Mouse (Mus musculus) right cerebral cortex, postnatal 25 days (tissue): ENCODE measurements around the gene Lrrc38.

Source experiments
- DNase-seq: peaks from one replicate; pipeline ENCODE4 v3.0.0; 2022

Gene Lrrc38

DNA sequence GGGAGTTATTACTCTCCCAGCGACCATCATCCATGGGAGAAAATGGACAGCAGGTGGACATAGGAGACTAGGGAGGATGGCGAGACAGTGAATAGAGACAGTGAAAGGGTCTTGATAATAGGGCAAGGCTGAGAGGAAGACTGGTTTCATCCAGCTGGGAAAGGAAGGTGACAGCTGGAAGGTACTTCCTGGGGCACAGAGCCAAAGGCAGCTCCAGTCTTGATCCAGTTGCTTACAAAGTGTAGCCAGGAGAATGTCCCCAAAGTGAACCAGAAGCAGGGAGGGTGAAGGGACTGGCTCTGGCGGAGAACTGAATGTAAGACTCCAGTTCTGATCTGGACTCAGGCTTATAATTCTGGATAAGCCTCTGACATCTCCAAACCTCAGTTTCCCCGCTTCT, 2.7 kb downstream of the Lrrc38 start:
- no peak for DNase-seq

DNA sequence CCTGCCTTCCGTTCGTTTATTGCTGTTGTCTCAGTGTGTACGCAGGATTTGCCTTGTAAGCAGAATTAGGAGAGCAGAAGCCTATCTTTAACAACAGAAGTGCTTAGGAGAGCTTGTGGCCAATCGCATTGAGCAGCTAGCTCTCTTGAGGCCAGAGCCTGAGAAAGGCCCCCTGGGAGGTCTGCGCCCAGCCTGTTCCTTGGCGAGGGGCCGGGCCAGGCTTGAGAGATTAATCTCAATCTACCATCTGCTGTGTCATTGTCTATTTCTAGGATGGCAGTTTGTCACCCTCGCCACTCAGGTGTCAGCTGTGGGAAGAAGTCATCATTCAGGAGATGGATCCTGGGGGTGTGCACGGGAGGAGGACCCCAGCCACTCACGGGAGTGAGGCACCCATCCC, 12.0 kb downstream of the Lrrc38 start:
- DNase-seq = no peak

DNA sequence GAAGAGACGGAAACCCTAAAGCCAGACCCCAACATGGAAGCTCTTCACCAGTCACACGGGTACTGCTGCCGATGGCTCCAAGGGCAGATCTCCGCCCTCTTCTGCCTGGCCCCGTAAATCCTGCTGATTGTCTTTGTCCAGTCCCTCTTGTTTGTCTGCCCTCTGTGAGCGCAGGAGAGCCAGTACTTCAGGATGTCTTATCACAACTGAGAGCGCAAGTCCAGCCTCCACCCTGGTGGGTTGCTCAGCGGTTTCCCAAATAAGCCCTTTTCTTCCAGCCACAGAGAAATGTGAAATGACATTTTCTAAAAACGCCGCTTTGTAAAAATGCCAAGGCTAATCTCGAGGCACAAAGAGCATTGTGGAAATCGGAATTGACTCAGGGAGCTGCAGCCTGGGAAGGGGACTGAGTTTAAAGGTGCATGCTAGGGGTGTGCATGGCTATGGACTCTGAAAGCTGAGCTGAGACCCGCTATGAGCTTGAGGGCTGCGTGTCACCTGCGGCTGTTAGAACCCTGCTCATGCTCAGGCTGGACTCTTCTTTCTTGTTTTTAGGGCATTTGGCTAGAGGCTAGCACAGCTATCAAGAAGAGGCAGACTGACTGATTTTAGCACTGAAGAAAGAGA, 17.0 kb downstream of the Lrrc38 start:
- DNase-seq = no peak

DNA sequence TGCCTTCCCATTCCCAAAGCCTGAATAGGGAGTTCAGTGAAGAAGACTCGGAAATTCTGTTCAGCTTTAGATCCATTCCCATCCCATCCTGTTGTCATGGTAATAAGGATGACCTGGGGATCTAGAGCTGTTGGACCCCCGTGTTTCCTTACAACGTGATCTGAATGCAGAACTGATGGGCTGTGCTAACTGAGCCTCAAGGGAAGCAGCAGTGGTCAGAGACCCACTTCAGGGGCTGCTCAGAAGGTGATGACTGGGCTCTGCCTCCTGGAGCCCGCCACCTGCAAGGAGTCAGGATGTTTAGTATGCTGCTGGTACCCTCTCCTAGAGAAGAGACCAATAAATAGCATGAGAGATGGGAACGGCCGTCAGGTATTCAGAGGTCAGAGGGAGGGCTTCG, 29.9 kb downstream of the Lrrc38 start:
- DNase-seq = no peak

DNA sequence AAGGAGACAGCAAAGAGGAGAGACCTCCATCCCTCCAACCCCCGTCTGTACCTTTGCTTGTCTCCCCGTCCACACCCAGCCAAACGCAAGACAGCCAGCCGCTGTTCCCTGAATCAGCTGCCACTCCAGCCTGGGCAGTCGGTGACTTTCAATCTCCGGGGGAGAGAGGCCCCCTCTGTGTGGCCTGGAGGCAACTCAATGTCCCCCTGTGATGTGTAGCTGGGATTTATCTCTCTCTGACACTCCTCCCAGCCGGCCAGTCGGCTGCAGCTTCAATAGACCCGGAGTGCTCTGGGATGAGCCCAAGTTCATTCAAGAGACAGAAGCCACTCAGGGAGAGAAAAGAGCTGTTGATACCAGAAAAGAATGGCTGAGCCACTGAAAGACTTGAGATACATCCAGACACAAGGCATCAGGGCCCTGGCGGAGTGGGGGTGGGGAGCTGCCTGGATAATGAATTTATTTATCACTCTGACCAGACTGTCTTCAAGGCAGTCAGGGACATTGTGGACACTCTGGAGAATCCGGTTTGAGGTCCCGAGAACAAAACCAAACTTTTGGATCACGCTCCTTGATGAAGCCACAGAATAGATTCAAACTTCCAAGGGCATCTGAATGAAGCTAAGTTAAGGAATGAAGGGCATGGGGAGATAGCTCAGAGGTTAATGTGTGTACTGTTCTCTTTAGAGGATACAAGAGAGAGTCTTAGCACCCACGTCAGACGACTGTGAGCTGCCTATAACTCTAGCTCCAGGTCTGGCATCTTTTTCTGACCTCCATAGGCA, 30.6 kb downstream of the Lrrc38 start:
- no peak for DNase-seq

DNA sequence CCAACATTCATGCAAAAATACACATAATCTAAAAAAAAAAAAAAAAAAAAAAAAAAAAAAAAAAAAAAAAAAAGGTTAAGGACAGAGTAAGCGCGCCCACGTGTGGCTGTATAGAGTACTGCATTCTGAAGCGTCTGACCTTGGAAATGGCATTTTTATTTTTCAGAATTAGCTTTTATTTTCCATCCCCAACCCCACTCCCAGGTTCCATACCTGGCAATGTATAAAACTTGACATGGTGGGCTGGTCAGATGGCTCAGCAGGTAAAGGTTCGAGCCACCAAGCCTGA, 31.1 kb downstream of the Lrrc38 start:
- DNase-seq = no peak

DNA sequence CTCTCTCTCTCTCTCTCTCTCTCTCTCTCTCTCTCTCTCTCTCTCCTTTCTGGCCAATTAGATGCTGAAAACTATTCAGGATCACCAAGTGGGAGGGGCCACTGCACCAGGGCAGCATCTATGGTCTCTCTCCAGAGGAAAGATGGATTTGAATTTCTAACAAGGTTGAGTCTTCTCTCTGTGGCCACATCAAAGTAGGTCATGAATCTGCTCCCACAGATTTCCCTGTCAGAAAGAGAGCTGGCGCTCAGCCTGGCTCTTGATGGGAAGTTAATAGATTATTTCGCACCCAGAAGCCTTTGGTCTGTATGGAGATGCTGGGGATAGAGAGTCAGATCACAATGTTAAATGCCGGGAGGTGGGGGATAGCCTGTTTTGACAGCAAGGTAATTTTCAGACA, 32.6 kb downstream of the Lrrc38 start:
- no peak for DNase-seq

DNA sequence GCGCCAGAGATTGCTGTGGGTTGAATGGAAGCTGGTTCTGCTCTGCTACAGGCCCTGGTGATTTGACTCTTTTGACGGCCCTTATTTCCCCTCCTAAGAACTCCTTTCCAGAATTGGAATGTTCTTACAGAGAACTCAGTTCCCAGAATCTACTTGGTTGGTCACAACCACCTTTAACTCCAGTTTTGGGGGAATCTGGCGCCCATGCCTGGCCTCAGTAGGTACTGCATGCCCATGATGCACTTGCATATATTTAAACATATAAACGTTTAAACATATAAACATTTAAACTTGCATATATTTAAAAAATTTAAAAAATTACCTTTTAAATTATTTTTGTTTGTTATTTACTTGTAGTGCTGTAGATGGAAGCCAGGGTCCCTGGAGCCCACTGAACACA, 34.1 kb downstream of the Lrrc38 start:
- no peak for DNase-seq

DNA sequence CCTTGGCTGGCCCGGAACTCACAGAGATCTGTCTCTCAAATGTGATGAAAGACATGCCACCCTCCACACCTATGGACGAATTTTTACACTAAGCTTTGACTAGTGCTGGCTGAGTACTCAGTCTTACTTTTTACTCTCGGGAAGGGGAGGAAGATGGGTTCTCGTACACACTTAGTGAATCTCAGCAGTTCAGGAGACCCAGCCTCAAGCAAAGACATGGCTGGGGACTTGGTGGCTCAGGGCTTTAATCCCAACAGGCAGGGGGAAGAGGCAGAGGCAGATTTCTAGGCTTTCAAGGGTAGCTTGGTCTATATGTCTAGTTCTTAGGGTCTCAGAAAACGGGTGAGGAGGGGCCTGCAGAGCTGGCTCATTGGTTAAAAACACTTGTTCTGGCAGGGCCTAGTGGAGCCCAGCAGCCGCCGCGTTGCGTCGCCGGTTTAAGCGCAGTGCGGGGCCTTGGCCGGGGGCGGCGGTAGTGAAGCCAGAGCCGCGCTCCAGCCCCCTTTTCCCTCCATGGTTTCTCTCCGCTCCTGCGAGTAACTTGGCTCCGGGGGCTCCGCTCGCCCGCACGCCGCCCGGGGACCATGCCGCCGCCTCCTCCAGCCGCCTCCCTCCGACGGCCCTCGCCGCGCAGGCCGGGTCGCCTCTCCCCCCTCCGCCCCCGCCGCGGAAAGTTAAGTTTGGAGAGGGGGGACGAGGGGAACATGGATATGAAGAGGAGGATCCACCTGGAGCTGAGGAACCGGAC, 39.6 kb downstream of the Lrrc38 start:
- peak; percentile 31 for DNase-seq

DNA sequence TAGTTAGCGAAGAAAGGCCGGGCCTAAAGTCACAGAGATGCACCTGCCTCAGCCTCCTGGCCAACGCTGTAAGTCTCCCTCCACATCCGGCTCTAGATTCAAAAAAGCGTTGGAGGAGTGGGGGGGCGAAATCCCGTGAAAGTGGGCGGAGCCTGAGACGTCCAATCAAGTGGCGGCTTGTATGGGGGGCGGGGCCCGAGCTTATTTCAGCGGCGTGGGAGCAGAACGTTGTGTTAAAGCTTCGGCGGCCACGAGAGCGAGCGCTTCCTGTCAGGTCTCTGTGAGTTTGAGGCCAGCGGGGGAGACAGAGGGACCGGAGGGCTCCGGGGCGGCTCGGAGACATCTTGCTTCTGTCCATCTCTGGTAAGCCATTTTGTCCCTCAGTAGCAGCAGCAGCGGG, 44.6 kb downstream of the Lrrc38 start, which contains the start of gene Pramel1:
Gene Pramel1, plus strand, starts transcription at position 248 of the 400 bp plus-strand sequence.
- DNase-seq = no peak

DNA sequence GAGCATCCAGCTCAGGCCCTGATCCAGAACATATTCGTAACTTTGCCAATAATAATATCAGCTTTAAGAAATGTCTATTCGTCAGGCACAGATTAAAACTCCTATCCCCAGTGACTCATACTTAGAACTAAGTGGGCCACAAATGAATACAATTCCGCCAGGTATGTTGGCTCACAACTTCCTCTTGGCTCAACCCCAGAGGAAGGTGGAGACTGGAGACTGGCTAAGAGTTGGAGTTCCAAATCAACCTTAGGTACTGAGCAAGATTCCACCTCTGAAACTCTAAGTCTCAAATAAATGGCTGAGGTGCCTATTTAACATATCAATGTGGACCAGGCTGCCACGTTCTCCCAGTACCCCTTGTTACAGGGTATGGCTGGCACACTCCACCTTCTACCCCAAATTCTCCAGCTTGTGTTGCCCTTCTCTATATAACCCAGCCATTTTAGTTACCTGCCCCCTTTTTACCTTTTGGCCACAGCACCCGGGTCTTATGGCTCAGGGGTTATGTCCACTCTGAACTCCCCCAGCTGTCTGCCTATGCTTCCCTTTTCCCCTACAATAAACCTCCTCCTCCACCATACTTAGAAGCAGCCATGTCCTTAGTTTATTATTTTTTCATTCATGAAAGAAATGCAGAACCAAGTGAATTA, 62.1 kb downstream of the Lrrc38 start:
- no peak for DNase-seq

DNA sequence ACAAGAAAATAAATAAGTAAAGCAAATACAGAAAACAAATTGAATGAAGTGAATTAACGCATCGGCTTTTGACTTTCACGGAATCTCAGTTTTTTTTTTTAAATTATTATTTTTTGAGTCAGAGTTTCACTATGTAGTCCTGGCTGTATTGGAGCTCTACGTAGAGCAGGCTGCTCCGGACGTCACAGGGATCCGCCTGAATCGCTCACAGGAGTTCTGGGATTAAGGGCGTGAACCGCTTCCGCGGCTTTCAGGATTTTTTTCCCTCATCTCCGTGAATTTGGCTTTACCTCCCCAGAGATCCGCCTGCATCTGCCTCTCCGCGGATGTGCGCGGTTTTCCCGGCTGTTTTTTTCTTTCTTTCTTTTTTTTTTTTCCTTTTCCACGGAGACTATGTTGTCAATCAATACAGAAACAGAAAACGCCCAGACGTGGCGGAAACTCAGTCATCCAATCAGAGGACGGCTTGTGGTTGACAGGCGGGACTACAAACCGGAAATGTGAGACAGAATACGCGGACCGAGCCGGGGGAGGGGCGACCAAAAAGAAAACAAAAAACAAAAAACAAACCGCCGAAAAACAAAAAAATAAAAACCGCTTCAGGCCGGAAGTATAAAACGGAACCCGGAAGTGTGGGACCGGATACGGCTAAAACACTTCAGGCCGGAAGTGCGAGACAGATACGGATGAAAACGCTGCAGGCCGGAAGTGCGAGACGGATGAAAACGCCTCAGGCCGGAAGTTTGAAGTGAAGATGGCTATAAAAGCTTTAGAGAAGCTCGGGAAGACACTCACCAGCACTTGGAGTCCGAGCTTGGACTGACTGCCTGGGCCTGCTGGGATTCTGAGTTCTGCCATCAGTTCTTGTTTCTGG, 62.9 kb downstream of the Lrrc38 start, which contains the start of gene Pramef8:
Gene Pramef8, plus strand, starts transcription at position 208 of the 874 bp plus-strand sequence.
- DNase-seq = peak; percentile 89

DNA sequence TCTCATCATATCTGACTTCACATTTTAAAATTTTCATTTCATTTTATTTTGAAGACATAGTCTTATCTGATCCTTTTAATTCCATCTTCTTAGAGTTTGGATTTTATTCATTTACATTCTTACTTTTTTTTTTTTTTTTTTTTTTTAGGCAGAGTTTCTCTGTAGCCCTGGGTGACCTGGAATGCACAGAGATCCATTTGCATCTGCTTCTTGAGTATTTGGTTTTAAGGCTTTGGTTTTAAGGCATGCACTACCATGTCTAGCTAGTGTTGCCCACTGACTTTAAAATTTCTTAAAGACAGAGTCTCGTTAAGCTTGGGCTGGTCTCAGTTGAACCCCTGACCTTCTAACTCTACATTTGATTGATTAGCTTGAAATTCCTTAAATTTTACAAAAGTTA, 64.1 kb downstream of the Lrrc38 start:
- DNase-seq = no peak

DNA sequence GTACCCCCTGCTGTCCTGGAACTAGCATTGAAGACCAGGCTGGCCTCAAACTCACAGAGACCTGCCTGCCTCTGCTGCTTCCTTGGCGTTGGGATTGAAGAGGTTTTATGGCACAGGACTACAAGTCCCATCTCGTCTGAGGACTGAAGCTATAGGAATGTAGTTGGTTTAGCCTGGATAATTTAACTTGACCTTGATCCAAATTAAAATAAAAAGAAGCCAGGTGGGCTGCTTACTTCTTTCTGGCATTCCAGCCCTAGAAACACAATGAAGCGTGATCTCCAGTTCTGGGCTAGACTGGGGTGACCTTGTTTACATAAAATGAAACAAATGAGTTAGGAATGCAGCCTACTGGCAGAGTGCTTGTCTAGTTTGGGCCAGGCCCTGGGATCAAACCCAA, 64.6 kb downstream of the Lrrc38 start:
- no peak for DNase-seq
